In the genomic region with DNA sequence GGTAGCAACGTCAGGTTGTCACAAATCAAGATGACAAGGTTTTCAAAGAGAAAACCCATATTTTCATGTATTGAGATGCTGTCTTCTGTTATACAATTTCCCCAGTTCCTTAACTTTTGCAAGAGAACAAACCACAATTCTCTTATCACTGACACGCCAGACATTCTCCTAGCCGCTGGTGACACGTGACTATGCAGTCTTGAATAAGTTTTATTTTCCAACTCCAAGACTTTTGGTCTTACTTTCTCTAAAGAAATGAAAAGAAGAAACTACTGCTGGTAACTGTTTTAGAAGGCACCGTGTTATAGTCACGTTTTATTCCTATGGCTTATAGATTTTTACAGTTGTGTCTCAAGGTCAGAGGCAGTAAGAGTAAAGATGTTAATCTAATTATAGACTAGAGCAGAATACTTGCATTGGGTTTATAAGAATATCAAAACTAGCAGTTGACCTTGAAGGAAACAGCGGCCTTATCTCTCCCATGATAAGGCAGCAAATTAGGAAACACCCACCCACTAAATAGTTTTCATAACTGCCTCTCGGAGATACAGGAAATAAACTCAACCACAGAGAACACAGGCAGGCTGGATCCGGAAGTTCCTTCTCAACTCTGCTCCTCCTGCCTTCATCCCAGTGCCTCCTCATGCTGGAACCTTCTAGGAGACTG, we compare ENCODE assay signal across 7 mouse cellular contexts. TPM values are rescaled to one million over a fixed set of nuclear protein-coding genes. Genes with fewer than 3 reads are reported as not detected.
A peak's percentile ranks its signal among the peaks of the same experiment; 100 is the strongest.
DNase-seq lines count a peak whose midpoint lies in the region; ATAC-seq lines count a peak whose summit lies in the region.

No protein-coding gene starts in this region.

- H3K36me3 ChIP-seq in liver, embryonic 13.5 days: peaks cover 24% of the 10 kb centered on the region

- no peaks in the 10 kb centered on the region for H3K27me3 ChIP-seq in liver, embryonic 13.5 days

- no peaks in the 10 kb centered on the region for H3K9me3 ChIP-seq in liver, embryonic 13.5 days (replicated peaks)

- peak; percentile 66 for ATAC-seq in erythroid progenitor cell, adult 5-6 weeks (replicated peaks; ENCODE audit: low FRiP score, poor library complexity, severe bottlenecking)
- ATAC-seq in liver, embryonic 13.5 days (ENCODE audit: low read depth): peak; percentile 50

- peak; percentile 56 for DNase-seq in thymus, postnatal 0 days (ENCODE audit: low spot score)
- no peak for DNase-seq in thymus, postnatal 36 days
- DNase-seq in liver, embryonic 13.5 days: peak; percentile 67
- DNase-seq in layer of hippocampus, adult 11-12 months (ENCODE audit: low spot score): no peak
- DNase-seq in B cell, adult 2 months: no peak
- no peak for DNase-seq in gastrocnemius, postnatal 25 days

- peak overlapping the region; percentile 99 for H3K27ac ChIP-seq in liver, embryonic 13.5 days

- peak overlapping the region; percentile 76 for H3K4me2 ChIP-seq in liver, embryonic 13.5 days

- peak overlapping the region; percentile 44 for H3K4me3 ChIP-seq in liver, embryonic 13.5 days (replicated peaks)

- peak overlapping the region; percentile 71 for H3K9ac ChIP-seq in liver, embryonic 13.5 days

- peaks cover 76% of the 10 kb centered on the region for H3K4me1 ChIP-seq in liver, embryonic 13.5 days (replicated peaks)

- WGBS in liver, embryonic 13.5 days (ENCODE audit: insufficient replicate concordance): 7% methylated on average over 9 of the region's 9 CpGs

RNA-seq across cellular contexts. Expression of gene Dapp1, which starts 12.4 kb away (rescaled TPM):
- polyA plus RNA-seq in thymus, postnatal 0 days (2015; fragmentation: Nextera tagmentation; extraction: Ambion mirVana): 22.6 and 26.0 TPM in 2 replicates
- 22.3 and 27.7 TPM in 2 replicates for total RNA-seq in erythroid progenitor cell, adult 5-6 weeks (2015; ENCODE audit: low replicate concordance)
- 26.3 TPM in 2 replicates for total RNA-seq in erythroid progenitor cell, adult 5-6 weeks (2017; ENCODE audit: low replicate concordance)
- polyA plus RNA-seq in liver, embryonic 13.5 days (2015; fragmentation: Nextera tagmentation; extraction: Ambion mirVana): 14.0 and 20.3 TPM in 2 replicates
- total RNA-seq in gastrocnemius, postnatal 25 days (2021): 1 to 10 TPM in 1 of 2 experiments, under 1 TPM in 1; 0.84 to 1.3 TPM

RNA-seq across cellular contexts. Expression of gene Lamtor3, which starts 50.6 kb away (rescaled TPM):
- 119 and 129 TPM in 2 replicates for polyA plus RNA-seq in thymus, postnatal 0 days (2015; fragmentation: Nextera tagmentation; extraction: Ambion mirVana)
- total RNA-seq in erythroid progenitor cell, adult 5-6 weeks (2015; ENCODE audit: low replicate concordance): 75.0 and 88.0 TPM in 2 replicates
- 58.6 and 69.3 TPM in 2 replicates for total RNA-seq in erythroid progenitor cell, adult 5-6 weeks (2017; ENCODE audit: low replicate concordance)
- polyA plus RNA-seq in liver, embryonic 13.5 days (2015; fragmentation: Nextera tagmentation; extraction: Ambion mirVana): 65.6 and 78.3 TPM in 2 replicates
- total RNA-seq in gastrocnemius, postnatal 25 days (2021): 10 to 100 TPM; 48.5 to 55.8 TPM

Comparison
In these comparisons a context has a peak if more than half of its experiments do, and no peak if none do; other contexts are left out.
1. DNase-seq: peak in thymus, postnatal 0 days (single experiment) and liver, embryonic 13.5 days (single experiment); none in thymus, postnatal 36 days (0 of 2), layer of hippocampus, adult 11-12 months (single experiment), B cell, adult 2 months (0 of 2) and gastrocnemius, postnatal 25 days (single experiment).
2. RNA of gene Dapp1, which starts 12.4 kb away (total RNA-seq): 22.3 to 27.7 TPM in erythroid progenitor cell, adult 5-6 weeks; 0.84 to 1.3 TPM in gastrocnemius, postnatal 25 days; every median in the first group is over 4 times any median in the second.